Mouse (Mus musculus) hindbrain, embryonic 11.5 days (tissue): ENCODE results near the gene Abcb10. TPM values are rescaled to one million over a fixed set of nuclear protein-coding genes. Genes with fewer than 3 reads are reported as not detected.

ENCODE experiments used
- ATAC-seq: fragments of 200-750 bp; cut with Nextera tagmentation; 2 replicates; pipeline ENCODE4 v1.8.0; 2017; ENCODE audit warnings: mild to moderate bottlenecking, moderate TSS enrichment, moderate library complexity; ENCODE audit not compliant: low FRiP score
- DNase-seq: peaks from one replicate; pipeline ENCODE4 v3.0.0-alpha.2; 2015; ENCODE audit warnings: low spot score
- H3K27ac ChIP-seq: fragments of 300-500 bp; sonication (generic); 2 replicates; pipeline ENCODE4 v1.5.1; 2014; ENCODE audit warnings: mild to moderate bottlenecking, low read depth, low read length
- H3K27me3 ChIP-seq: fragments of 300-500 bp; sonication (generic); 2 replicates; pipeline ENCODE4 v1.6.1; 2014; ENCODE audit warnings: mild to moderate bottlenecking, low read length, moderate library complexity, mixed read lengths; ENCODE audit not compliant: control insufficient read depth, insufficient read depth
- H3K36me3 ChIP-seq: fragments of 300-500 bp; sonication (generic); 2 replicates; pipeline ENCODE4 v1.6.1; 2014; ENCODE audit warnings: mild to moderate bottlenecking, low read length, moderate library complexity, mixed read lengths; ENCODE audit not compliant: control insufficient read depth, insufficient read depth
- H3K4me1 ChIP-seq: fragments of 300-500 bp; sonication (generic); replicated peaks from 2 replicates; pipeline ENCODE4 v1.6.1; 2014; ENCODE audit warnings: low read length, mixed read lengths; ENCODE audit not compliant: control insufficient read depth, insufficient read depth
- H3K4me2 ChIP-seq: fragments of 300-500 bp; sonication (generic); replicated peaks from 2 replicates; pipeline ENCODE4 v1.6.1; 2014; ENCODE audit warnings: mild to moderate bottlenecking, low read depth, low read length
- H3K4me3 ChIP-seq: fragments of 300-500 bp; sonication (generic); 2 replicates; pipeline ENCODE4 v1.5.1; 2014; ENCODE audit warnings: low read depth, low read length
- H3K9ac ChIP-seq: fragments of 300-500 bp; sonication (generic); 2 replicates; pipeline ENCODE4 v1.6.1; 2014; ENCODE audit warnings: low read depth, low read length
- H3K9me3 ChIP-seq: fragments of 300-500 bp; sonication (generic); 2 replicates; pipeline ENCODE4 v1.6.1; 2016; ENCODE audit warnings: low read length; ENCODE audit not compliant: control insufficient read depth
- WGBS: fragments of 180-500 bp; shearing (Covaris S2); extraction: QIAGEN DNeasy Blood & Tissue Kit; methylation state at CpG from one replicate; pipeline ENCODE4 v1.1.7; 2014; 5-methylcytosine and 5-hydroxymethylcytosine counted together
- polyA plus RNA-seq: library from polyadenylated mRNA; unstranded; fragments of >200 nt; fragmentation: Nextera tagmentation; extraction: Ambion mirVana; gene quantifications from 2 replicates; pipeline ENCODE4 v1.2.1, GENCODE M21; 2014

The Abcb10 gene
- polyA plus RNA-seq, 1 experiment from 2014 or later = 18.3 TPM

GRCm38 (mm10) chr8:123953686-123954085 lies 29.2 kb downstream of the Abcb10 start:
- Histone ChIP-seq H3K4me1 (peaks cover 2% of the 10 kb centered on the region; the same call in 1 of the 2 replicates), H3K9me3 (no peaks in the 10 kb centered on the region), H3K27ac (no peak overlapping the region), H3K27me3 (no peaks in the 10 kb centered on the region), H3K4me2 (no peak overlapping the region), H3K36me3 (no peaks in the 10 kb centered on the region), H3K4me3 (no peak overlapping the region), H3K9ac (no peak overlapping the region)
- DNase-seq (no peak), ATAC-seq (no peak)
- 89% methylated on average over 8 of the region's 8 CpGs for WGBS

DNA sequence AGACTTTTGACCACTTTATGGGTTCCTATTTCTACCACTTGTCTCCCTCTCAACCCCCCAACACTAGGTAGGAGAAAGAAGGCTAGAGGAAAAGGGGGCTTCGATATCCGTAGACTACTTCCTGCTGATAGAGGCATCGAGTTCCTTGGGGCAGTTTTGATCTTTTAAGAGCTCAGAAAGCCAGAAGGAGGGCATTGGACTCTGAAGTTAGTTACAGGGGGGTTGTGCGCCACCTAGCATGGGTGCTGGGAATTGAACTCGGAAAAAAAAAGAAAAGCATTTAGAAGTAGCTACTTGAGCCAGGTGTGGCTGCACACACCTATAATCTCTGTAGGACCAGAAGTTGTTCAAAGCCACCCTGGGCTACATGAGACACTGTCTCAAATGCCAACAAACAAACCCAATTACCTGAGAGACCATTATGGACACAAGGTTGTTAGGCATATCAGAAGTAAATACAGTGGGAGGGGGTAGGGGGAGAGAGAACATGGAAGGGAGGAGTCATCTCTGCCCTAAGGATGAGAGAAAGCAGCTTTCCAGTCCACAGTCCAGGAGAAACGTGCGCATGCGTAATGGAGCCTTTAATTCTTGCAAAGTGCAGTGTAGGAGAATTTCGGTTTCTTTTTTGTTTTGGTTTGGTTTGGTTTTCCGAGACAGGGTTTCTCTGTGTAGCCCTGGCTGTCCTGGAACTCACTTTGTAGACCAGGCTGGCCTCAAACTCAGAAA lies 32.7 kb downstream of the Abcb10 start:
- H3K36me3 ChIP-seq = no peaks in the 10 kb centered on the region
- 0 out of 2 replicates have a peak, but pooled peaks have one; percentile 15 for ATAC-seq
- 34% methylated on average over 10 of the region's 10 CpGs for WGBS
- 0 out of 2 replicates have a peak, but pooled peaks cover 2% of the 10 kb centered on the region for H3K4me1 ChIP-seq
- no peaks in the 10 kb centered on the region for H3K9me3 ChIP-seq
- no peak overlapping the region for H3K27ac ChIP-seq
- H3K4me3 ChIP-seq = peak overlapping the region; percentile 98
- peak overlapping the region; percentile 82 for H3K4me2 ChIP-seq
- DNase-seq = peak; percentile 72
- peak overlapping the region; percentile 67 for H3K9ac ChIP-seq
- no peaks in the 10 kb centered on the region for H3K27me3 ChIP-seq

- Histone ChIP-seq H3K36me3 (no peaks in the 10 kb centered on the region), H3K4me2 (peak overlapping the region; percentile 82), H3K27me3 (no peaks in the 10 kb centered on the region), H3K4me1 (0 out of 2 replicates have a peak, but pooled peaks cover 2% of the 10 kb centered on the region), H3K9me3 (no peaks in the 10 kb centered on the region), H3K27ac (peak overlapping the region; percentile 32; the same call in 1 of the 2 replicates), H3K4me3 (peak overlapping the region; percentile 98), H3K9ac (peak overlapping the region; percentile 67)
- WGBS = 5% methylated on average over 10 of the region's 10 CpGs
- ATAC-seq (0 out of 2 replicates have a peak, but pooled peaks have one; percentile 49), DNase-seq (no peak)
These were observed 33.3 kb downstream of the Abcb10 start for GRCm38 (mm10) chr8:123949686-123949986.

GRCm38 (mm10) chr8:123948942-123949685 lies 33.8 kb downstream of the Abcb10 start, which contains the start of gene Nup133:
TSS of gene Nup133 (minus strand) at chr8:123949265.
- Histone ChIP-seq H3K9me3 (no peaks in the 10 kb centered on the region), H3K36me3 (no peaks in the 10 kb centered on the region), H3K27ac (peak within 1 kb of the TSS; percentile 32; the same call in 1 of the 2 replicates), H3K4me1 (0 out of 2 replicates have a peak, but pooled peaks cover 2% of the 10 kb centered on the region), H3K4me3 (peak within 1 kb of the TSS; percentile 98), H3K27me3 (no peaks in the 10 kb centered on the region), H3K9ac (peak within 1 kb of the TSS; percentile 67), H3K4me2 (peak within 1 kb of the TSS; percentile 82)
- ATAC-seq (peak; percentile 88), DNase-seq (peak; percentile 100)
- WGBS = under 1% methylated on average over 77 of the region's 77 CpGs

- no peaks in the 10 kb centered on the region for H3K9me3 ChIP-seq
- DNase-seq = no peak
- no peak overlapping the region for H3K4me3 ChIP-seq
- H3K4me1 ChIP-seq = no peaks in the 10 kb centered on the region
- H3K4me2 ChIP-seq = no peak overlapping the region
- no peak overlapping the region for H3K9ac ChIP-seq
- H3K27me3 ChIP-seq = no peaks in the 10 kb centered on the region
- H3K27ac ChIP-seq = no peak overlapping the region
- peaks cover 8% of the 10 kb centered on the region; the same call in 1 of the 2 replicates for H3K36me3 ChIP-seq
- 92% methylated on average over 7 of the region's 7 CpGs for WGBS
- ATAC-seq = no peak
These were observed 53.9 kb downstream of the Abcb10 start for GRCm38 (mm10) chr8:123929026-123929425.

DNA sequence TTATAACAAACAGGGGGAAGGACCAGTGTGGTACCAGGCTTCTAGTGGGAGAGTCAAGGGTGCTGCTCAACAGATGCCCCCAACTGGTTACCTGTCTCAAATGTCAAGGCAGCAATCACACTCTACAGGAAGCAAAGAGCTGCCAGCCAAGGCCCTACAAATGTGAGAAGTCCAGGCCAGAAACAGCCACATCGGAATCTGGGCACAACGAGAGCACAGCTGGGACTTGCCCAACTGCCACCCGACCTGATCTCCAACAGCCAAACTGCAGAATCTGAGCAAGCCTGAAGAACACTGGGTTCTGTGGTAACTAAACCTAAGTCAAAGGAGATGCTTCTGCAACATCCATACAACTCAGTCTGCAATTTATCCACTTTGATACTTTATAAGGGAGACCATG lies 57.3 kb downstream of the Abcb10 start:
- no peaks in the 10 kb centered on the region for H3K9me3 ChIP-seq
- H3K4me3 ChIP-seq = no peak overlapping the region
- ATAC-seq (no peak), DNase-seq (no peak)
- H3K27me3 ChIP-seq = no peaks in the 10 kb centered on the region
- no peak overlapping the region for H3K9ac ChIP-seq
- peaks cover 8% of the 10 kb centered on the region; the same call in 1 of the 2 replicates for H3K36me3 ChIP-seq
- no peak overlapping the region for H3K4me2 ChIP-seq
- H3K4me1 ChIP-seq = no peaks in the 10 kb centered on the region
- WGBS = 90% methylated on average over 3 of the region's 3 CpGs
- no peak overlapping the region for H3K27ac ChIP-seq

GRCm38 (mm10) chr8:123924719-123925118 lies 58.2 kb downstream of the Abcb10 start:
- 21% methylated on average over 2 of the region's 2 CpGs for WGBS
- no peak for ATAC-seq
- Histone ChIP-seq H3K27ac (no peak overlapping the region), H3K4me3 (no peak overlapping the region), H3K27me3 (no peaks in the 10 kb centered on the region), H3K4me1 (no peaks in the 10 kb centered on the region), H3K9me3 (no peaks in the 10 kb centered on the region), H3K4me2 (no peak overlapping the region), H3K9ac (no peak overlapping the region), H3K36me3 (peaks cover 8% of the 10 kb centered on the region; the same call in 1 of the 2 replicates)
- peak; percentile 89 for DNase-seq

DNA sequence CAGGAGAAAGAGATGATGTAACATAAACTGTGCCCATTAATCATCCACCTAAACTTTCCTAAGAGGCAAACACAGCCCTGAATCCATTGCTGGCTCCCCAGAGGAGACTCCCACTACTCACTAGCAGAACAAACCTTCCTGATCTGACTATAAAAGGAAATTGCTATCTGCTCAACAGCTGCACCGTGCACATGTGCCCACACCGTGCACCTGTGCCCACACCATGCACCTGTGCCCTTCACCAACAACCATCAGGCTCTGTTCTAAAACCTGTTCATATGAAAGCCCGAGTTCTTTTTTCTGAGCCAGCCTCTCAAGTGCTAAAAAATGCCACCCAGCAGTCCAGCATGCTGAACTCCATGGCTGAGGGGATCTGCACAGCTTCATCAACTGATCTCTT lies 68.3 kb downstream of the Abcb10 start:
- no peak overlapping the region for H3K27ac ChIP-seq
- ATAC-seq (no peak), DNase-seq (no peak)
- no peak overlapping the region for H3K9ac ChIP-seq
- H3K4me2 ChIP-seq = no peak overlapping the region
- no peak overlapping the region for H3K4me3 ChIP-seq
- no peaks in the 10 kb centered on the region for H3K9me3 ChIP-seq
- 99% methylated on average over 3 of the region's 3 CpGs for WGBS
- peaks cover 2% of the 10 kb centered on the region for H3K36me3 ChIP-seq
- H3K27me3 ChIP-seq = no peaks in the 10 kb centered on the region
- no peaks in the 10 kb centered on the region for H3K4me1 ChIP-seq
